Comparison of ENCODE assay signal across 34 mouse cellular contexts in the genomic region with DNA sequence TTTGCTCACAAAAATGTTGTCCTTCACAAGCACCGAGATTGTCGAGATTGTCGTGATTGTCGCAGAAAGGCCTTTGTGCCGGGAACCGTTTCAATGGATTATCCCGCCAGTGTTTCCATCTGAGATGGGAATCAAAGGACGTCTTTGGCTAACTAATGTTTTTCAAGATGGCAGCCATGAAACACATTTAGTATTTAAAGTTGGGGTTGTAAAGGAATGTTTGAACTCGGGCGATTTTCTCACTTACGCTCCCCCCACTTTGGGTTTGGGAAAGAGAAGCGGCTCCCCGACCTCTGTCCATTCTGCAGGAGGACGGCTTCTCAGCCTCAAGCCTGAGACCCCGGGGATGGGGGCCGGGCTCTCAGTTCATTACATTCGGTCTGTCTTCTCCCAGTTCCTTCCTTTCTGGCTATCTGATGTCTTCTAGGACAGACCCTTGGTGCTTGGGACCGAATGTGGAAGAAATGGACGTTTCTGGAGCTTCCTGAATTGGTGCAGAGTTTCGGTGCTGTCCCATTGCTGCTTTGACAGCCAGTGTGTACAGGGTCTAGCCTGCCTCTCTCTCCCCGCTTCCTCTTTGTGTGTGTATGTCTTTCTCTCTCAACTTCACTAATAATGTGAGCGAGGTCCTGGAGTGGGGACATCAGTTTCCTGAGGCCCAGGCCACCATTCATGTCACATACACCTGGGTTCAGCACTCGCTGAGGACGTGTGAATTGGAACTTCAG. TPM values are rescaled to one million over a fixed set of nuclear protein-coding genes. Genes with fewer than 3 reads are reported as not detected.
DNase-seq lines count a peak whose midpoint lies in the region; ATAC-seq and TF ChIP-seq lines count a peak whose summit lies in the region.
"Had no signal": no experiment of that assay in that cellular context is flagged by ENCODE, and none has a peak within 500 bp of the region (broad histone marks: within the 10 kb centered on the region; RNA-seq: fewer than 3 reads in every experiment).

No protein-coding gene starts in this region.

- H3K9ac ChIP-seq in forebrain, embryonic 12.5 days = no peak overlapping the region
- no peak overlapping the region for H3K9ac ChIP-seq in hindbrain, embryonic 12.5 days
- H3K9ac ChIP-seq in hindbrain, postnatal 0 days (replicated peaks; ENCODE audit: low read length) = no peak overlapping the region
- H3K9ac ChIP-seq in neural tube, embryonic 12.5 days = no peak overlapping the region
- H3K9ac ChIP-seq in neural tube, embryonic 15.5 days (replicated peaks) = no peak overlapping the region
- H3K9ac ChIP-seq: embryonic facial prominence, embryonic 15.5 days; heart, embryonic 12.5 days; liver, embryonic 12.5 days; liver, postnatal 0 days had no signal

- no peak for ATAC-seq in forebrain, embryonic 12.5 days (ENCODE audit: low FRiP score)
- ATAC-seq in hindbrain, embryonic 12.5 days (ENCODE audit: low FRiP score) = no peak
- no peak for ATAC-seq in hindbrain, postnatal 0 days
- ATAC-seq in neural tube, embryonic 12.5 days (ENCODE audit: low FRiP score, low read depth) = no peak
- no peak for ATAC-seq in neural tube, embryonic 15.5 days (ENCODE audit: low FRiP score)
- ATAC-seq: intestine, postnatal 0 days; liver, embryonic 12.5 days; liver, postnatal 0 days; Patski had no signal

- H3K4me3 ChIP-seq in forebrain, embryonic 10.5 days = no peak overlapping the region
- no peak overlapping the region for H3K4me3 ChIP-seq in forebrain, embryonic 12.5 days (replicated peaks)
- no peak overlapping the region for H3K4me3 ChIP-seq in hindbrain, embryonic 12.5 days
- no peak overlapping the region for H3K4me3 ChIP-seq in hindbrain, postnatal 0 days (ENCODE audit: low read length)
- H3K4me3 ChIP-seq in neural tube, embryonic 12.5 days = no peak overlapping the region
- no peak overlapping the region for H3K4me3 ChIP-seq in neural tube, embryonic 15.5 days (replicated peaks)
- H3K4me3 ChIP-seq: embryonic facial prominence, embryonic 15.5 days; heart, adult 2 months; heart, embryonic 12.5 days; liver, embryonic 12.5 days had no signal

- TF ChIP-seq CTCF in hindbrain, postnatal 0 days (IDR thresholded peaks at IDR 0.05; ENCODE audit: low read depth) = no peak

- H3K27me3 ChIP-seq in forebrain, embryonic 10.5 days (ENCODE audit: poor library complexity, severe bottlenecking) = peaks cover 87% of the 10 kb centered on the region
- H3K27me3 ChIP-seq in forebrain, embryonic 12.5 days = peaks cover 58% of the 10 kb centered on the region
- peaks cover 81% of the 10 kb centered on the region for H3K27me3 ChIP-seq in hindbrain, embryonic 12.5 days
- no peaks in the 10 kb centered on the region for H3K27me3 ChIP-seq in hindbrain, postnatal 0 days (ENCODE audit: insufficient read depth, low read length)
- H3K27me3 ChIP-seq in neural tube, embryonic 12.5 days (replicated peaks) = peaks cover 69% of the 10 kb centered on the region
- H3K27me3 ChIP-seq in neural tube, embryonic 15.5 days (replicated peaks) = peaks cover 45% of the 10 kb centered on the region
- H3K27me3 ChIP-seq: embryonic facial prominence, embryonic 15.5 days had no signal

- H3K9me3 ChIP-seq in forebrain, embryonic 10.5 days = no peaks in the 10 kb centered on the region
- H3K9me3 ChIP-seq in forebrain, embryonic 12.5 days = no peaks in the 10 kb centered on the region
- H3K9me3 ChIP-seq in hindbrain, embryonic 12.5 days (replicated peaks) = no peaks in the 10 kb centered on the region
- no peaks in the 10 kb centered on the region for H3K9me3 ChIP-seq in hindbrain, postnatal 0 days (ENCODE audit: low read length)
- no peaks in the 10 kb centered on the region for H3K9me3 ChIP-seq in neural tube, embryonic 12.5 days
- H3K9me3 ChIP-seq in neural tube, embryonic 15.5 days (replicated peaks) = no peaks in the 10 kb centered on the region
- H3K9me3 ChIP-seq: embryonic facial prominence, embryonic 15.5 days; heart, embryonic 12.5 days; liver, embryonic 12.5 days had no signal

- no peaks in the 10 kb centered on the region for H3K36me3 ChIP-seq in forebrain, embryonic 10.5 days (replicated peaks)
- H3K36me3 ChIP-seq in forebrain, embryonic 12.5 days (replicated peaks) = no peaks in the 10 kb centered on the region
- H3K36me3 ChIP-seq in hindbrain, embryonic 12.5 days = no peaks in the 10 kb centered on the region
- no peaks in the 10 kb centered on the region for H3K36me3 ChIP-seq in hindbrain, postnatal 0 days (ENCODE audit: insufficient read depth, low read length)
- H3K36me3 ChIP-seq in neural tube, embryonic 12.5 days = no peaks in the 10 kb centered on the region
- no peaks in the 10 kb centered on the region for H3K36me3 ChIP-seq in neural tube, embryonic 15.5 days
- H3K36me3 ChIP-seq: embryonic facial prominence, embryonic 15.5 days; heart, embryonic 12.5 days; liver, embryonic 12.5 days had no signal

- no peak for DNase-seq in forebrain, embryonic 10.5 days (ENCODE audit: extremely low spot score, low spot score)
- DNase-seq in hindbrain, postnatal 0 days (ENCODE audit: low spot score) = no peak
- no peak for DNase-seq in frontal cortex, adult 2 months (ENCODE audit: extremely low spot score in 1 of 2, low spot score in 1 of 2)
- DNase-seq: adrenal gland, postnatal 10 days; cerebellum, adult 8-10 months; cerebellum, postnatal 25 days; heart, adult 2 months; heart, postnatal 4 days; kidney, adult 9 months; kidney, postnatal 10 days; layer of hippocampus, postnatal 36 days; left cerebral cortex, postnatal 4 days; liver, postnatal 0 days; lung, postnatal 36 days; right cerebral cortex, postnatal 4 days; thymus, adult 18-20 months; thymus, postnatal 25 days had no signal

- WGBS in forebrain, embryonic 10.5 days = 65% methylated on average over 24 of the region's 24 CpGs
- 48% methylated on average over 24 of the region's 24 CpGs for WGBS in forebrain, embryonic 12.5 days
- 50% methylated on average over 24 of the region's 24 CpGs for WGBS in hindbrain, embryonic 12.5 days
- WGBS in hindbrain, postnatal 0 days = 54% methylated on average over 24 of the region's 24 CpGs
- 41% methylated on average over 24 of the region's 24 CpGs for WGBS in neural tube, embryonic 12.5 days
- 37% methylated on average over 24 of the region's 24 CpGs for whole genome bisulfite sequencing in neural tube, embryonic 15.5 days

- H3K27ac ChIP-seq in forebrain, embryonic 10.5 days = peak overlapping the region; percentile 11
- no peak overlapping the region for H3K27ac ChIP-seq in forebrain, embryonic 12.5 days
- no peak overlapping the region for H3K27ac ChIP-seq in hindbrain, embryonic 12.5 days
- no peak overlapping the region for H3K27ac ChIP-seq in hindbrain, postnatal 0 days
- H3K27ac ChIP-seq in neural tube, embryonic 12.5 days = no peak overlapping the region
- H3K27ac ChIP-seq in neural tube, embryonic 15.5 days (replicated peaks) = no peak overlapping the region
- H3K27ac ChIP-seq: embryonic facial prominence, embryonic 15.5 days; heart, adult 2 months; liver, embryonic 12.5 days; stomach, postnatal 0 days had no signal

- H3K4me2 ChIP-seq in forebrain, embryonic 12.5 days = no peak overlapping the region
- peak overlapping the region; percentile 9; the same call in 1 of the 2 replicates for H3K4me2 ChIP-seq in hindbrain, embryonic 12.5 days (replicated peaks)
- no peak overlapping the region for H3K4me2 ChIP-seq in hindbrain, postnatal 0 days (ENCODE audit: low read depth, low read length)
- peak overlapping the region; percentile 25 for H3K4me2 ChIP-seq in neural tube, embryonic 12.5 days (replicated peaks)
- H3K4me2 ChIP-seq in neural tube, embryonic 15.5 days = no peak overlapping the region
- H3K4me2 ChIP-seq: embryonic facial prominence, embryonic 15.5 days; heart, embryonic 12.5 days; liver, embryonic 12.5 days had no signal

- peaks cover 39% of the 10 kb centered on the region for H3K4me1 ChIP-seq in forebrain, embryonic 10.5 days
- H3K4me1 ChIP-seq in forebrain, embryonic 12.5 days = peaks cover 52% of the 10 kb centered on the region
- peaks cover 29% of the 10 kb centered on the region for H3K4me1 ChIP-seq in hindbrain, embryonic 12.5 days
- H3K4me1 ChIP-seq in hindbrain, postnatal 0 days (ENCODE audit: insufficient read depth, low read length) = peaks cover 4% of the 10 kb centered on the region; the same call in 1 of the 2 replicates
- H3K4me1 ChIP-seq in neural tube, embryonic 12.5 days = peaks cover 26% of the 10 kb centered on the region
- H3K4me1 ChIP-seq in neural tube, embryonic 15.5 days = peaks cover 27% of the 10 kb centered on the region

RNA-seq across cellular contexts. Expression of gene Myo1h, which starts 11.1 kb away (rescaled TPM):
- polyA plus RNA-seq in forebrain, embryonic 10.5 days (2016; fragmentation: Nextera tagmentation; extraction: Ambion mirVana) = 0.80 and 0.82 TPM in 2 replicates
- 1.00 and 1.0 TPM in 2 replicates for polyA plus RNA-seq in forebrain, embryonic 12.5 days (2016; fragmentation: Nextera tagmentation; extraction: Ambion mirVana)
- polyA plus RNA-seq in hindbrain, embryonic 12.5 days (2016; fragmentation: Nextera tagmentation; extraction: Ambion mirVana) = 0.51 and 0.79 TPM in 2 replicates
- 0.72 TPM in 1 of 2 replicates, not detected in the other for total RNA-seq in hindbrain, postnatal 0 days (2014; rRNA removed)
- 0.56 and 0.72 TPM in 2 replicates for polyA plus RNA-seq in hindbrain, postnatal 0 days (2015; fragmentation: Nextera tagmentation; extraction: Ambion mirVana)
- polyA plus RNA-seq in neural tube, embryonic 12.5 days (2016; fragmentation: Nextera tagmentation; extraction: Ambion mirVana) = 0.75 and 0.91 TPM in 2 replicates
- polyA plus RNA-seq in neural tube, embryonic 15.5 days (2015; fragmentation: Nextera tagmentation; extraction: Ambion mirVana) = 0.56 and 0.64 TPM in 2 replicates
- polyA plus RNA-seq in frontal cortex, adult 2 months (2012; rRNA removed) = 2.2 and 2.4 TPM in 2 replicates
- total RNA-seq: gastrocnemius, adult 8-10 months had no signal

RNA-seq across cellular contexts. Expression of gene Foxn4, which starts 26.4 kb away (rescaled TPM):
- 0.42 and 0.80 TPM in 2 replicates for polyA plus RNA-seq in forebrain, embryonic 10.5 days (2016; fragmentation: Nextera tagmentation; extraction: Ambion mirVana)
- polyA plus RNA-seq in forebrain, embryonic 12.5 days (2016; fragmentation: Nextera tagmentation; extraction: Ambion mirVana) = 0.41 and 0.82 TPM in 2 replicates
- 3.2 and 4.1 TPM in 2 replicates for polyA plus RNA-seq in hindbrain, embryonic 12.5 days (2016; fragmentation: Nextera tagmentation; extraction: Ambion mirVana)
- 0.47 and 1.4 TPM in 2 replicates for total RNA-seq in hindbrain, postnatal 0 days (2014; rRNA removed)
- polyA plus RNA-seq in hindbrain, postnatal 0 days (2015; fragmentation: Nextera tagmentation; extraction: Ambion mirVana) = 0.36 and 0.47 TPM in 2 replicates
- polyA plus RNA-seq in neural tube, embryonic 12.5 days (2016; fragmentation: Nextera tagmentation; extraction: Ambion mirVana) = 0.62 and 1.2 TPM in 2 replicates
- not detected in 2 replicates for polyA plus RNA-seq in neural tube, embryonic 15.5 days (2015; fragmentation: Nextera tagmentation; extraction: Ambion mirVana)
- polyA plus RNA-seq in frontal cortex, adult 2 months (2012; rRNA removed) = not detected in 2 replicates
- total RNA-seq: adrenal gland, postnatal 10 days; gastrocnemius, adult 8-10 months; heart, adult 2 months; heart, postnatal 4 days; layer of hippocampus, postnatal 36 days; megakaryocyte, adult 5-6 weeks; MEL; monocyte, adult 5-6 weeks had no signal
- polyA plus RNA-seq: heart, embryonic 12.5 days; heart, postnatal 0 days; intestine, postnatal 0 days; large intestine, adult 2 months; liver, embryonic 12.5 days; liver, postnatal 0 days; Patski; spleen, adult 2 months; stomach, postnatal 0 days had no signal

Comparison
In these comparisons a context has a peak if more than half of its experiments do, and no peak if none do; other contexts are left out.
1. H3K4me2 ChIP-seq: peak in hindbrain, embryonic 12.5 days (single experiment) and neural tube, embryonic 12.5 days (single experiment); none in forebrain, embryonic 12.5 days (single experiment), hindbrain, postnatal 0 days (single experiment) and neural tube, embryonic 15.5 days (single experiment).